Mouse (Mus musculus) heart, embryonic 11.5 days (tissue): ENCODE measurements around the gene Ust. TPM values are rescaled to one million over a fixed set of nuclear protein-coding genes. Genes with fewer than 3 reads are reported as not detected.

ENCODE experiments used
- ATAC-seq: fragments of 200-750 bp; cut with Nextera tagmentation; replicated peaks from 2 replicates; pipeline ENCODE4 v1.8.0; 2017; ENCODE audit warnings: moderate library complexity; ENCODE audit not compliant: insufficient number of reproducible peaks, low FRiP score, low TSS enrichment
- H3K27ac ChIP-seq: fragments of 300-500 bp; sonication (generic); 2 replicates; pipeline ENCODE4 v1.5.1; 2014; ENCODE audit warnings: mild to moderate bottlenecking, low read depth, low read length
- H3K27me3 ChIP-seq: fragments of 300-500 bp; sonication (generic); 2 replicates; pipeline ENCODE4 v1.6.1; 2014; ENCODE audit warnings: mild to moderate bottlenecking, low read length, mixed read lengths; ENCODE audit not compliant: control insufficient read depth, insufficient read depth
- H3K36me3 ChIP-seq: fragments of 300-500 bp; sonication (generic); 2 replicates; pipeline ENCODE4 v1.6.1; 2014; ENCODE audit warnings: mild to moderate bottlenecking, low read length, moderate library complexity, mixed read lengths; ENCODE audit not compliant: control insufficient read depth, insufficient read depth
- H3K4me1 ChIP-seq: fragments of 300-500 bp; sonication (generic); 2 replicates; pipeline ENCODE4 v1.6.1; 2014; ENCODE audit warnings: low read length; ENCODE audit not compliant: control insufficient read depth, insufficient read depth
- H3K4me2 ChIP-seq: fragments of 300-500 bp; sonication (generic); 2 replicates; pipeline ENCODE4 v1.6.1; 2014; ENCODE audit warnings: mild to moderate bottlenecking, moderate library complexity
- H3K4me3 ChIP-seq: fragments of 300-500 bp; sonication (generic); 2 replicates; pipeline ENCODE4 v1.5.1; 2014; ENCODE audit warnings: low read depth, low read length
- H3K9ac ChIP-seq: fragments of 300-500 bp; sonication (generic); 2 replicates; pipeline ENCODE4 v1.6.1; 2014; ENCODE audit warnings: mild to moderate bottlenecking, low read depth, low read length, moderate library complexity
- H3K9me3 ChIP-seq: fragments of 300-500 bp; sonication (generic); replicated peaks from 2 replicates; pipeline ENCODE4 v1.6.1; 2016; ENCODE audit warnings: low read length; ENCODE audit not compliant: control insufficient read depth
- WGBS: fragments of 180-500 bp; shearing (Covaris S2); extraction: QIAGEN DNeasy Blood & Tissue Kit; methylation state at CpG from one replicate; pipeline ENCODE4 v1.1.7; 2014; ENCODE audit not compliant: insufficient replicate concordance; 5-methylcytosine and 5-hydroxymethylcytosine counted together
- polyA plus RNA-seq: library from polyadenylated mRNA; unstranded; fragments of >200 nt; fragmentation: Nextera tagmentation; extraction: Ambion mirVana; gene quantifications from 2 replicates; pipeline ENCODE4 v1.2.1, GENCODE M21; 2014

Ust gene
- polyA plus RNA-seq, 1 experiment from 2014 or later, result 2.5 TPM

DNA sequence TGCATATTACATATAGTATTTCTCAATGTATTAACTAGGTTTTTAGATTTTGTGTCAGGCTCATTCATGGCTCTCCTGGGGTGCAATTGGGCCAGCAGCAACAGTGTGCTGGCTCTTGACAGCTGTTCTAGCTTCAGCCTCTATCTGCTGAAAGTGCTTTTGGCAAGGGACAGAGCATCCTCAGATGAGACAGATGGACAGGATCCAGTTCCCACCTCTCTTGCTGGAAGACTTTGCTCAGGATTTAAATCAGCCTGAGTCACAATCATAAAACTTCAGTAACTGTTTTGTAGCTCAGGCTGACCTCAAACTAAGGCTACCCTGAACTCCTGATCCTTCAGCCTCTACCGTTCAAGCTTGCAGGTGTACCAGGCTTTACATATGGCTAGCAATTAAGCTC, 219.5 kb downstream of the Ust start:
- Histone ChIP-seq H3K27me3 (no peaks in the 10 kb centered on the region), H3K9me3 (no peaks in the 10 kb centered on the region), H3K9ac (no peak overlapping the region), H3K4me2 (no peak overlapping the region), H3K36me3 (no peaks in the 10 kb centered on the region), H3K27ac (no peak overlapping the region), H3K4me3 (no peak overlapping the region), H3K4me1 (0 out of 2 replicates have a peak, but pooled peaks cover 3% of the 10 kb centered on the region)
- WGBS, result 91% methylated on average over 1 of the region's 1 CpGs
- ATAC-seq, result no peak

DNA sequence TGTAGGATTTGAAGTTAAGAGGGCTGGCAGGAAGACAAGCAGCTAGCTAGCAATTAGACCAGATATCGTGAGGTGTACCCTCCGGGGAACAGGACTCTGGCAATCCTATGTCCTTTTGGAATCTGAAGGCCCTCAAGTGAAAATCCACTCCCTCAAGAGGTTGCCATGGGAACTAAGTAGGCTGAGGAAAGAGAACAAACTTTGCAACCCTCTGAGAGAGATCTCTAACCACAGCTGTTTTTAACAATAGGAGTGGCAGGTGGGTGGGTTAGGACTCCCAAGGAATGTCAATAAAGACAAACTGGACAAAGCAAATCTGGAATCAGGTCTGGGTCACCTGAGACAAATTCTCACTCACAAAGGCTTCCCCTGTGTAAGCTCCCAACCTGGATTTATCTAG, 221.4 kb downstream of the Ust start:
- ATAC-seq, result no peak

DNA sequence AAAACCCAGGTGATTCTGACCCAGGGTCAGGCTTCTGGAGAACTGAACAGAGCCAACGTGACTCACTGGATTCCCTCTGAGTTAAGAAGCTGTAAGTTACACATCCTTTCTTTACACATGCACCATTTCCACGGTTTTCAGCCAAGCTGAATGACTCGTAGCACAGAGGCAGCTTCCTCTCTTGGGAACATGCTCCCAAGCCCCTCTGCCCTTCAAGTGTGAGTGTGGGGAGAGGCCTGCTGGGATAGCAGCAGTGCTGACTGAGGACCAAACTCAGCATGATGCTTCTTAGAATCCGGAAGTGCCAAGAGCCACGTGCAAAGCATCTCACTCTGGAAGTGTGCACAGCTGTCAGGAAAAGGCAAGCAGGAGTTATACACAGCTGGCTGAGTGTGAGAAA, 228.0 kb downstream of the Ust start:
- H3K4me3 ChIP-seq, result no peak overlapping the region
- no peaks in the 10 kb centered on the region for H3K9me3 ChIP-seq
- H3K9ac ChIP-seq, result no peak overlapping the region
- H3K27ac ChIP-seq, result no peak overlapping the region
- no peak overlapping the region for H3K4me2 ChIP-seq
- H3K4me1 ChIP-seq, result no peaks in the 10 kb centered on the region
- no peaks in the 10 kb centered on the region for H3K36me3 ChIP-seq
- 63% methylated on average over 5 of the region's 5 CpGs for WGBS
- no peak for ATAC-seq
- H3K27me3 ChIP-seq, result no peaks in the 10 kb centered on the region

More for the DNA sequence above, 221.4 kb downstream of the Ust start:
- WGBS, result 32% methylated on average over 2 of the region's 2 CpGs
- Histone ChIP-seq H3K36me3 (no peaks in the 10 kb centered on the region), H3K9ac (no peak overlapping the region), H3K4me3 (no peak overlapping the region), H3K27me3 (no peaks in the 10 kb centered on the region), H3K27ac (no peak overlapping the region), H3K4me2 (no peak overlapping the region), H3K9me3 (no peaks in the 10 kb centered on the region), H3K4me1 (0 out of 2 replicates have a peak, but pooled peaks cover 3% of the 10 kb centered on the region)

- H3K36me3 ChIP-seq, result no peaks in the 10 kb centered on the region
- no peak overlapping the region for H3K9ac ChIP-seq
- WGBS, result 15% methylated on average over 6 of the region's 6 CpGs
- H3K4me2 ChIP-seq, result no peak overlapping the region
- H3K9me3 ChIP-seq, result no peaks in the 10 kb centered on the region
- H3K4me3 ChIP-seq, result no peak overlapping the region
- no peaks in the 10 kb centered on the region for H3K27me3 ChIP-seq
- no peak for ATAC-seq
- no peaks in the 10 kb centered on the region for H3K4me1 ChIP-seq
- H3K27ac ChIP-seq, result no peak overlapping the region
Observed at GRCm38 (mm10) chr10:8287350-8287791, 231.3 kb downstream of the Ust start.

GRCm38 (mm10) chr10:8283991-8284390, 234.6 kb downstream of the Ust start:
- H3K9ac ChIP-seq, result no peak overlapping the region
- no peaks in the 10 kb centered on the region for H3K27me3 ChIP-seq
- 76% methylated on average over 3 of the region's 3 CpGs for WGBS
- H3K4me3 ChIP-seq, result no peak overlapping the region
- no peaks in the 10 kb centered on the region for H3K36me3 ChIP-seq
- no peak overlapping the region for H3K27ac ChIP-seq
- no peak for ATAC-seq
- H3K4me2 ChIP-seq, result no peak overlapping the region
- H3K9me3 ChIP-seq, result no peaks in the 10 kb centered on the region
- H3K4me1 ChIP-seq, result no peaks in the 10 kb centered on the region

- ATAC-seq, result no peak
- H3K9me3 ChIP-seq, result no peaks in the 10 kb centered on the region
- WGBS, result 67% methylated on average over 5 of the region's 5 CpGs
- no peak overlapping the region for H3K4me3 ChIP-seq
- no peaks in the 10 kb centered on the region for H3K36me3 ChIP-seq
- H3K4me2 ChIP-seq, result no peak overlapping the region
- H3K4me1 ChIP-seq, result no peaks in the 10 kb centered on the region
- H3K27me3 ChIP-seq, result no peaks in the 10 kb centered on the region
- H3K27ac ChIP-seq, result no peak overlapping the region
- H3K9ac ChIP-seq, result no peak overlapping the region
Observed at GRCm38 (mm10) chr10:8277094-8277493, 241.5 kb downstream of the Ust start.

- no peak overlapping the region for H3K9ac ChIP-seq
- no peak overlapping the region for H3K4me2 ChIP-seq
- 76% methylated on average over 4 of the region's 4 CpGs for WGBS
- H3K36me3 ChIP-seq, result no peaks in the 10 kb centered on the region
- H3K4me1 ChIP-seq, result no peaks in the 10 kb centered on the region
- H3K27ac ChIP-seq, result no peak overlapping the region
- no peak for ATAC-seq
- H3K9me3 ChIP-seq, result no peaks in the 10 kb centered on the region
- no peak overlapping the region for H3K4me3 ChIP-seq
- H3K27me3 ChIP-seq, result no peaks in the 10 kb centered on the region
Observed at GRCm38 (mm10) chr10:8269681-8270080, 248.9 kb downstream of the Ust start.

DNA sequence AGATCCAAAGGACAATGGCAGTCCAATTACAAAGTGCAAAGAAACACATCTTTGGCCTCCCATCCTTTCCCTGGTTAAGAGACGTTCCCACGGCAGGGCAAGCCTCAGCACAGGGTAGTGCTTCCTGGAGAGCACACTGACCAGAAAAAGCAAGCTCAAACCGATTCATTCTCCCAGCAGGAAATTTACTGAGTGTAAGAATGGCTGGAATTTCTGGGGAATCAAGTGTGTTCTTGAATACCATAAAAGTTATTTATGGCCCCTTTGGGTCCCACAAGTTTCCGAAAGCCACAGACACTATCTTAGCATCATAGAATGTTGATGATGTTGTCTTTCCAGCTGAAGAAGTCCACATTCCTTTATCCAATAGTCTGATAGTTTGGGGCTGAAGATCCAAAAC, 258.9 kb downstream of the Ust start:
- H3K4me1 ChIP-seq, result no peaks in the 10 kb centered on the region
- H3K27ac ChIP-seq, result no peak overlapping the region
- H3K9ac ChIP-seq, result no peak overlapping the region
- 41% methylated on average over 4 of the region's 4 CpGs for WGBS
- no peaks in the 10 kb centered on the region for H3K36me3 ChIP-seq
- H3K9me3 ChIP-seq, result no peaks in the 10 kb centered on the region
- no peaks in the 10 kb centered on the region for H3K27me3 ChIP-seq
- ATAC-seq, result no peak
- H3K4me3 ChIP-seq, result no peak overlapping the region
- no peak overlapping the region for H3K4me2 ChIP-seq

DNA sequence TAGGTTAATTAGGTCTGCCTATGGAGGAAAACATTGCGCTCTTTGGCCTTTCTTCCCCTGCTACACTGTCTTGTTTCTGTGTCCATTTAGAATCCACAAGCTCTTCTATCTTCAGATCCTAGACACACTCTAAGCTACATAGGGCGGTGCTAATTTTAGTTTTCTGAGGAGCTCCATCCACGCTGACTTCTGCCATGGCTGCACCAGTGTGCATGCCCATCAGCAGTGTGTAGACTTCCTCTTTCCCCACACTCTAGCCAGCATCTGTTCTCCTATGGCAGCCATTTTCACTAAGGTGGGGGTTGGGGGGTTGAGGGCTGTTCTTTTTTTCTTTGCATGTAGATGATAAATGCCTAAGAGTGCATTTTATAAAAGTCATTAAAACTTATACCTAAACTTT, 268.6 kb downstream of the Ust start:
- no peaks in the 10 kb centered on the region for H3K9me3 ChIP-seq
- no peak overlapping the region for H3K4me2 ChIP-seq
- no peak for ATAC-seq
- no peak overlapping the region for H3K4me3 ChIP-seq
- H3K36me3 ChIP-seq, result no peaks in the 10 kb centered on the region
- no peak overlapping the region for H3K9ac ChIP-seq
- no peak overlapping the region for H3K27ac ChIP-seq
- no peaks in the 10 kb centered on the region for H3K27me3 ChIP-seq
- H3K4me1 ChIP-seq, result no peaks in the 10 kb centered on the region
- 66% methylated on average over 3 of the region's 3 CpGs for WGBS
